Mouse (Mus musculus) gastrocnemius, postnatal 4 days (tissue): ENCODE results near the gene Drd4. TPM values are rescaled to one million over a fixed set of nuclear protein-coding genes. Genes with fewer than 3 reads are reported as not detected.

Experiments
- DNase-seq, 2 experiments: peaks; one replicate each; pipeline ENCODE4 v3.0.0; 2021 to 2022; ENCODE audit warnings: low spot score in 2 of 2, mixed read lengths in 2 of 2
- total RNA-seq, 2 experiments: library from RNA; stranded (reverse); gene quantifications; 2 replicates each; pipeline ENCODE4 v1.2.3; 2021

Drd4 gene
- total RNA-seq, 2 experiments from 2014 or later, result 0.16 to 0.25 TPM

DNA sequence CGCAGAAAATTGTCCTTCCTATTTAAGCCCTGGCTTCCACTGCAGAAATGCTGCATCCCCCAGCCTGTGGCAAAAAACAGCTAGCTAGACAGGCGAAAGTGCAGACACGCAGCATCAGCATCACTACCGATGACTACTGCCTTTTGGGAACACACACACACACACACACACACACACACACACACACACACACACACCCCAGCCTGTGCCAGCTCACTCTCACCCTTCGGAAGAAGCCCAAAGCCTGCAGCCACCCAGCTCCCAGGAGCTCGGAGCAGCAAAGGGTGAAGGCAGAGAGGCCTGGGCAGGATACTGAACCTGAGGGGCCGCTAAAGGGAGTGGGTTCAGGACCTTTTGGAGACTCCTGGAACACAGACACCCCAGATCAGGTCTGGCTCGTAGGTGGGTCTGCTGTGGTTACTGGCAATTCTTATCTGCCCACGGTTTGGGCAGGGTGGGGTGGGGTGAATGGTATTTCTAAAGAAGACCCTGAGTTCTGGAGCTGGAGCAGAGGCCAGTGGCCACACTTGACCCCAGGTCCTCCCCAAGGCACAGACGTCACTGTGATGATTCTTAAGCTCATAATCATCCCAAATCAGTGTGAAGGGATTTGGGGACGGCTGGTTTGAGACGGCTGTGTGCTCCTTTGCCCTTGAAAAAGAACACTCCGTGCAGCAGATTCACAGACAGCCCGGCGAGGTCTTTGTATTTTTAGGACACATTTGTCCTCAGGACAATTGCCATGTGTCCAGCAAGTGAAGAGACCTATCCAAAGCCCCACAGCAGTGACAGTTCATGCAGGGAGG is 980 bp downstream of the Drd4 start:
- DNase-seq, result no peak

DNA sequence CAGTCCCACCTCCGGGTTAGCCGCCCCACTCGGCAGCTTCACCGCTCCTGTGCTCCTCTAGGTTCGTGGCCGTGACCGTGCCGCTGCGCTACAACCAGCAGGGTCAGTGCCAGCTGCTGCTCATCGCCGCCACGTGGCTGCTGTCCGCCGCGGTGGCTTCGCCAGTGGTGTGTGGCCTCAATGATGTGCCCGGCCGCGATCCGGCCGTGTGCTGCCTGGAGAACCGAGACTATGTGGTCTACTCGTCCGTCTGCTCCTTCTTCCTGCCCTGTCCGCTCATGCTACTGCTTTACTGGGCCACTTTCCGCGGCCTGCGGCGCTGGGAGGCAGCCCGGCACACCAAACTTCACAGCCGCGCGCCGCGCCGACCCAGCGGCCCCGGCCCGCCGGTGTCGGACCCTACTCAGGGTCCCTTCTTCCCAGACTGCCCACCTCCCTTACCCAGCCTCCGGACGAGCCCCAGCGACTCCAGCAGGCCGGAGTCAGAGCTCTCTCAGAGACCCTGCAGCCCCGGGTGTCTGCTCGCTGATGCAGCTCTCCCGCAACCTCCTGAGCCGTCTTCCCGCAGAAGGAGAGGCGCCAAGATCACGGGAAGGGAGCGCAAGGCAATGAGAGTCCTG is 2.2 kb downstream of the Drd4 start:
- no peak for DNase-seq

GRCm38 (mm10) chr7:141294479-141294878 is 2.7 kb downstream of the Drd4 start:
- DNase-seq, result no peak

DNA sequence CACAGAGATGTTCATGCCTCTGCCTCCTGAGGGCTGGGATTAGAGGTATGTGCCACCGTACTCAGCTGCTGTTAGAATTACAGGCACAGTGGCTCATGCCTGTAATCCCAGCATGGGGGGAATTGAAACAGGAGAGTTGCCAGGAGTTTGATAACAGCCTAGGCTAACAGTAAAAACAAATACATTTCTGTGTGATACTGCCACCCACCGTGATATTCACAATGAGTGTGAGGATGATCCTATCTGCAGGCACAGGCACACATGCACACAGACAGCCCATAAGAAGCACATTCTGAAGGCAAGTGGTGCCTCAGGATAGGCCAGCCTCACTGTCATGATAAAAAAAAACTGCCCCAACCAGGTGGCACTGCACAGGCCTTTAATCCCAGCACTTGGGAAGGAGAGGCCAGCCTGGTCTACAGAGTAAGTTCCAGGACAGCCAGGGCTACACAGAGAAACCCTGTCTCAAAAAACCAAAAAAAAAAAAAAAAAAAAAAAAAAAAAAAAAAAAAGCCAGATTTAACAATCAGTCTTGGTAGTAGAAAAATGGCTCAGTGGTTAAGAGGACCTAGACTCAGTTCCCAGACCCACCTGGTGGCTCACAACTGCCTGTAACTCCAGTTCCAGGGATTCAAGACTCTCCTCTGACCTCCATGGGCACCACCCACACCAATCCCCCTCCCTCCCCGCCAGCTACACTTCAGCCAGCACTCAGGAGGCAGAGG is 6.3 kb downstream of the Drd4 start:
- DNase-seq, result no peak

DNA sequence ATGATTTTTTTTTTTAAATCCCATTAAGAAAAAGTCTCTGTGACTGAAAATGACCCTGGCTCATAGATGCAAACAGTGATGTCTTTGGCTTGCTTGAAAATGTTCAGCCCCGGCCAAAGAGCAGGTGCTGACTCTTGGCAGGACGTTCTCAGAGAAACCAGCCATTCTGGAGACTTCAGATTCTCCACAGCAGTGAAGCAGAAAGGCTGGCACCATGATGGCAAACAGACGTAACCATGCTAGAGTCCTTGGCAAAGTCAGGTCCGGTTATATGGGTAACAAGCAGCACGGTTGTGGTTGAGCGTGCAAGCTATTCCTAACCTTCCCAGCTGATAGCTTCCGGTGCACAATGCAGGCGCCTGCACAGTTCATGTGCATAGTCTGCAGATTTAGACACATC is 7.4 kb downstream of the Drd4 start:
- DNase-seq, result no peak

DNA sequence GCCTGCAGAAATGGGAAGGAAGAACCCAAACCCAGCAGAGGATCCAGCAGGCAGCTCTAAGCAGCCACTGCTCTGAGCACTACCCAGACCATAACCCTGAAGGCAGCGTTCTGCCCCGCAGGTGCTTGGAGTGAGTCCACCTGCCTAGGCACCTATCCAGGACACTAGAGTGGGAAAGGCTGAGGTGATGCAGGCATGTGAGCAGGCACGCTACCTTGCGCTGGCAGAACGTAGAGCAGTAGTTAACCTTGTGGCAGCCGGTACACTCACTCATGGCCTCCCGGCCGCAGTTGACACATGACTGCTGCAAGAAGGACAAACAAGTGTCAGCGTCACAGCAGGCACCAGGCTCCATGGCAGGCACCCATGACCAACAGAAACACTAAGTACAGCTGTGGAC is 9.6 kb downstream of the Drd4 start:
- DNase-seq, result no peak

DNA sequence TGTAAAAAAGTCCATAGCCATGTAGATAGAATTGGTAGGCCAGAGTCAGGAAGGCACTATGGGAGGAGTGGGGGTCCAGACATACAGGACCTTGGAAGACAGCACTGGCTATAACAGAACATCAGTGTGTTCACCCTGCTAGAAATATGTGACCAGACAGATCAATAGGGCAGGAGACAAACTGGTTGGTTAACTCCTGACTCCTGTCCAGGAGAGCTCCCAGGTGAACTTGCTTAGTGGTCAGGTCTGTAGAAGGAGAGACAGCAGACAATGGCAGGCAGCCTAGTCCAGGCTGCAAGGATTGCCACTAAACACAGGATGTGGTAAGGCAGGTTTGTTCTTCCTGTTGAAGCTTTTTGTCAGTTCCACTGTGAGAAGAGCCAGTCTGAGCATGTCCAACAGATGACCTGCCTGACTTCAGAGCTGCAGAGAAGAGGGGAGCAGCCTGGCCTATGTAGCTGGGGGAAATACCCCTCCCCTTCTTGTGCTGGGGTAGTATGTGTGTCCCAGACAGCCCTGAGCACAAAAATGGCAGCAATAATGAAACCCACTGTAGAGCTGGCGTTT is 11.0 kb downstream of the Drd4 start:
- DNase-seq, result no peak

DNA sequence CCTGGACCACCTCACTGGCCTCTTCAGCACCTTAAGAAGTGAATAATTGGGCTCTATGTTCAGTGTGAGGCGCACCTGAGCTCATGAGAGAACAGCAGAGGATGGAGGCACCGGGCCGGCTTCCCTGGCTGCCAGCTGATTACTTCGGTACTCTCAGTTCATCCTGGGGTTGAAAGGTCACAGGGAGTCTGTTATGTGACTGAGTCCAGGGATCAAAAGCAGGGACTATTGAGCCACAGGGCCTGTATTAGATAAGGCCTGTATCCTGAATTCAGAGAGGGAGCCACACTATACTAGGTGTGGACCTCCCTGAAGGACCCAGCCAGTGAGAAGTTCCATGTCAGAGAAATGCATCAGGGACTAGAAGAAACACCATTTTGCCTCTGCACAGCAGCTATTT is 12.7 kb downstream of the Drd4 start:
- no peak for DNase-seq

DNA sequence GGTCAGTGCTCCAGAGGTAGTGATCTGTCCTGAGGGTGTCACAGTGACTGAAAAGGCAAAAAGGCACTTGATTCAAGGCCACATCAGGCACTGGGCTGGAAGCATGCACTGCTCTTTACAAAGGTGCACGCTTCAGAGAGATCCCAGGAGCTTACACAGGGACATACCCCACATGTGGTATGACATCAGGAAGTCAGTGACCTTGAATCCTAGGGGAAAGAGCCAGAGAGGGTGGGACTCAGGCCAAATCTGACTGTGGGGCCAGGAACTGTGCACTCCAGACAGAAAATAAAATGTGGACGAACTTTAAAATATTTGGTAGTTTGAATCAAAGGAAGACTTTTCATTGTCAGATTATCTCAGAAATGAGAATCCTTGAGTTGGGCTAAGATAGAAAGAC is 22.6 kb downstream of the Drd4 start:
- DNase-seq, result no peak

GRCm38 (mm10) chr7:141315076-141315475 is 23.3 kb downstream of the Drd4 start:
- no peak for DNase-seq

GRCm38 (mm10) chr7:141315974-141316373 is 24.2 kb downstream of the Drd4 start:
- no peak for DNase-seq

DNA sequence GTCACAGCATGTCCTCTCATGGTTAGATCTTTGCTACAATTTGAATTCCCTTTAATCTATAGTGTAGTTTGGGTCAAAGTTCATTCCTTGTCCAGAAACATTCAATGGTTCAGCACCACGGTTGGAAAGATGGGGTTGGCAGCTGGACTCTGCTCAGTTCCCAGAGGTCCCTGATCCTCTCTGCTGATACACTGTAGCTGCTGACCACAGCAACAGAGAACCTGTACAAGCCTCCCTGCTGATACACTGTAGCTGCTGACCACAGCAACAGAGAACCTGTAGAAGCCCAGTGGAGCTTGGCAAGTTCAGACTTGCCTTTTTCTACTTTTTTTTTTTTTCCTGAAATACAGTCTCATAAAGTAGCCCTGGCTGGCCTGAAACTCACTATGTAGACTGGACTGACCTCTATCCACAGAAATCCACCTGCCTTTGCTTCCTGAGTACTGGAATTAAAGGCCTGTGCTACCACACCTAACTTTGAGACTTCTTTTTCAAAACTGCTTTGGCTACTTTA is 25.9 kb downstream of the Drd4 start:
- DNase-seq, result no peak

DNA sequence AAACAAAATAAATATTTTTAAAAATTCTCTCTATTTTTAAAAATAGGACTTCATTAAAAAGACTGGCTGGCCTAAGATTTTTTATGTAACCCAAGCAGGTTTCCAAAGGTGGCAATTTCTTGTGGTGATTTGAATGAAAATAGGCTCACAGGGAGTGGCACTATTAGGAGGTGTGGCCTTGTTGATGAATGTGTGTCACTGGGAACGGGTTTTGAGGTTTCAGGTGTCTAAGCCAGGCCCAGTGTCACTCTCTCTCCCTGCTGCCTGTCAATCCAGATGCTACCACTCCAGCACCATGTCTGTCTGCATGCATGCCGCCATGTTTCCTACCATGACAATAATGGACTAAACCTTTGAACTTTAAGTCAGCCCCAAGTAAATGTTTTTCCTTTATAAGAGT is 27.6 kb downstream of the Drd4 start:
- no peak for DNase-seq

- no peak for DNase-seq
Observed at GRCm38 (mm10) chr7:141324686-141325085, 32.9 kb downstream of the Drd4 start.

DNA sequence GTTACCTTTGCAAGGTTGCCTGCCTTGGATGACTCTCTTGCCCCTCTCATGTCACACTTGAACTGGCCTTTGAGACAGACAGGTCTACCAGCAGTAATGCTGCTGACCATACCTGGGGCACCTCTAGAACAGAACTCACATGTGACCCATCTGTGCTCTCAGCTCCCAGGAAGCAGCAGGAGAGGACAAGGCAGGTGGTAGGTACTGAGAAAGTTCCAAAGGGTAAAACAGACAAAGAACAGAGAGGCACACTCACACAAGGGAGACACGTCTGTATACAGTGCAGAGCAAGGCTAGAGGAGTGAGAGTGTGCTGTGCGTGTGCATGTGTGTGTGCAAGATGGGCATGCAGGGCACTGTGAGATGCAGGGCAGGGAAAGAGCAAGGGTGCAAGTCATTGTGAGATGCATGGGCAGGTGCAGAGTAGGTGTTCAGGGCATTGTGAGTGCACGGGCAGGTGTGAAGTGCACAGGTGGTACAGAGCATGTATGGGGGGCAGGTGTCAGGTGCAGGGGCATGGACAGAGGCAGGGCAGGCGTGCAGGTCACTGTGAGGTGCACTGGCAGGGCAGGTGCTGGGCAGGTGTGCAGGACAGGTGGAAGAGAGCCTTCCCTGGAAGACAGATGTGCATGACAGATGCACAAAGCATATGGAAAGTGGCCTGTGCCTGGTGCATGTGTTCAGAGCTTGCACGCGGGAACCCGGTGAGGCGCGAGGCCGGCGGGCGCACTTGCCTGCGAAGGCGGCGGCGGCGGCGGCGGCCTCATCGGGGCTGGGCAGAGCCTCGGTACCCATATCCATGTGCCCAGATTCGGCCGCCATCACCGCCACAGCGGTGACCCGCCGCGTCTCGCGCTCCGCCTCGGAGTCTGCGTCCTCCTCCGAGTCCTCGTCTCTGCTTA is 35.0 kb downstream of the Drd4 start:
- DNase-seq, result no peak

DNA sequence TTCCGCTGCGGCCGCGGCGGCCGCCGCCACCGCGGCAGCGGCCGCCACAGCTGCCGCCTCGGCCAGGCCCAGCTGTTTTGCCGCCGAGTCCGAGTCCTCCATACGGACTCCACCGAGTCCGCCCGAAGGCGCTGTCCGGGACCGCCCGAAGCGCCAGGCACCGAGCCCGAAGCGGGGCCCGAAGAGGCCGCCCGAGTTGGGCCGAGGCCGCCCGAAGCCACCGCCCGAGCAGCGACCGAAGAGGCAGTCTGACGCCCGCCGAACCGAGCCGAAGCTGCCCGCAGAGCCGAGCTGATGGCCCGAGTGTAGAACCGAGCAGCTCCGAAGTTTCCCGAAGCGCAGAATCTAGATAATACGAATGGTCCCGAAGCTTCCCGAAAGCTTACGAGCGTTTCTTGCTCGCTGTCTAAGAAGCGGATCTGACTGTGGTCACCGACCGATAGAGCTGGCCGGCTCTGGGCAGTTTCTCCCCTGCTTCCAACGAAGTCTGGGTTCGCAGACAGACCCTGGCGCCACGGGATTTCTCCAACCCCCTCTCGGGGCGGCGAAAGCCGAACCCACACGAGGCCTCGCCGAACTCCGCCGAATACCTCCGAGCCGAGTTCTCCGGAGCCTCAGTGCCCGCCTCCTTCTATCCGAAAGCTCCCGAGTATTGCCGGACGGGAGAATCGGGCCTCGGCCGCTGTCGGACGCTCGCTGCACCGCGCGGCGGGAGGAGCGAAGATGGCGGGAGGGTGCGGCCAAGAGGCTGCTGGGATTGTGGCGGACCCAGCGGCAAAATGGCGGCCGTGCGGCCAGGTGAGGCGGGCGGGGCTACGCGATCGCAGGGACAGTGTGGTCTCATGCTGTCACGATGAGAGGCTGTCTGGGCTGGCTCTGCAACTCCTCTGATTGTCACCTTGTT is 35.9 kb downstream of the Drd4 start, which contains the start of the genes Deaf1 and Tmem80:
Gene Deaf1 (minus strand): TSS at position 222 of the 904 bp plus-strand sequence.
Gene Tmem80 (plus strand): TSS at position 271 of the 904 bp plus-strand sequence.
- peak; percentile 99 to 100 for DNase-seq

- DNase-seq, result no peak
Observed at GRCm38 (mm10) chr7:141328373-141328990, 36.7 kb downstream of the Drd4 start.

DNA sequence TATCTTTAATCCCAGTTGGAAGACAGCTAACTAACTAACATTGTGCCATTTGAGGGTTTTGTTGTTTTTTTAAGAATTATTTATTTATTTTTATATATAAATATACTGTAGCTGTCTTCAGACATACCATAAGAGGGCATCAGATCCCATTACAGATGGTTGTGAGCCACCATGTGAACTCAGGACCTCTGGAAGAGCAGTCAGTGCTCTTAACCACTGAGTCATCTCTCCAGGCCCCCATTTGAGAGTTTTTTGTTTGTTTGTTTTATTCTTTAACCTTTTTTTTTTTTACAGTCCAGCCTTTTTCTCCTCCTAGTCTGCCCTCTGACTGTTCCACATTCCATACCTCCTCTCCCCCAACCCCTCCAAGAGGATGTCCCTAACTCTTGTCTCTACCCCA is 38.9 kb downstream of the Drd4 start:
- no peak for DNase-seq

GRCm38 (mm10) chr7:141331990-141332389 is 40.2 kb downstream of the Drd4 start:
- DNase-seq, result no peak
